Mouse (Mus musculus) cortical plate, adult 2 months (tissue): ENCODE results near the gene Fam76b.

Experiments used
- CTCF ChIP-seq: fragments of 200-500 bp; IDR thresholded peaks from 2 replicates; pipeline ENCODE4 v1.5.1; 2011; ENCODE audit warnings: mild to moderate bottlenecking, control low read depth, low read length; ENCODE audit not compliant: insufficient read depth; ENCODE audit errors: extremely low read depth
- POLR2A ChIP-seq: fragments of 200-500 bp; IDR thresholded peaks from 2 replicates; pipeline ENCODE4 v1.6.1; 2011; ENCODE audit warnings: mild to moderate bottlenecking, low read length, control low read depth; ENCODE audit not compliant: insufficient read depth; ENCODE audit errors: extremely low read depth

- TF ChIP-seq POLR2A: no peak
- TF ChIP-seq CTCF: no peak
These were observed 45.5 kb upstream of the Fam76b start for GRCm38 (mm10) chr9:13781985-13782384.
